Mouse (Mus musculus): ENCODE results near the gene Dab2ip.

Dab2ip gene

DNA sequence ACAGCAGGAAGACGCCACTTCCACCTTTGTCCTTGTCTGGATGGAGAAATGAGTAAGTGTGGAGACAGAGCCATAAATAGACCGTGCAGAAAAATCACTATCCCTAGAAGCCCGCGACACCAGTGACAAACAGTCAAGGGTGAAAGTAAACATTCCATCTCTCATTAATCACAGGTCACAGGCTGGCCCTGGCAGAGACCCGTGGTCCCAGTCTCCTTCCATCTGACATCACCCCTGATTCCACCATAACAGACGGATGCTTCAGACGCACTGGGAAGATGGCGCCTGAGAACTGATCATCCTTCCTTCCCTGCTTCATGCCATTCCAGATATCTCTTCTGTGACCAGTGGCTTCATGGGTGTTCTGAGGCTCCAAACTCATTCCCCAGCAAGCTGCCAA lies 206.3 kb downstream of the Dab2ip start:
- no peak for DNase-seq

- no peak for DNase-seq
These were observed 209.9 kb downstream of the Dab2ip start for GRCm38 (mm10) chr2:35767834-35768537.

DNA sequence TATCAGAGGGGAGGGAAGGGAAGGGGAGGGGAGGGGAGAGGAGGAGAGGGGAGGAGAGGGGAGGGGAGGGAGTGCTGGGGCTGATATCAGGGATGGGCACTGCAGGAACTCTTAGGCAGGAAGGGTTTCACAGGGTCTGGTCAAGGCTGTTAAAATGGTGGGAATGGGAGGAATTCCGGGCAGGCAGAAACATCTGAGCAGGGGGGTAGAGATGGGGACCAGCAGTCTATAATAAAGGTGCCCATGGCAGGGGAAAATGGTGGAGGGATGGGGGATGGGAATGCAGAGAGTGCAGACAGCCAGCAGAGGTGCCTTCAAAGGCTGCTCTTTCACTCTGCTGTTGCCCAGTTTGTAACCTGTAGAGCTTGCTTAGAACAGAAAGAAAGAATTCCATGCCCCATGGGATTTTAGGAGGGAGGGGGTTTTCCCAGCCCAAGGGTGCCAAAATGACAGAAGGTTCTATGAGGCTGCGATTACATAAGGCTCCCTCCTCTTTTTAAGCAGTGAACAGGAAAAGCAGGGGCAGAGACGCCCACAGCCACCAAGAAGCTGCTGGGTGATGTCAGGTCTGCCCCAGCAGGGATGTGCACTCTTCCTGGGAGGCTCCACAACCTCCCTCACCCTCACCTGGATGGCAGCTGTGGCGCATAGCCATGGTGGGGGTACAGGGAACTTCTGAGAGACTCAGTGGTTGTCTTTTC lies 210.6 kb downstream of the Dab2ip start:
- DNase-seq: no peak

GRCm38 (mm10) chr2:35769398-35769797 lies 211.3 kb downstream of the Dab2ip start:
- DNase-seq: no peak

DNA sequence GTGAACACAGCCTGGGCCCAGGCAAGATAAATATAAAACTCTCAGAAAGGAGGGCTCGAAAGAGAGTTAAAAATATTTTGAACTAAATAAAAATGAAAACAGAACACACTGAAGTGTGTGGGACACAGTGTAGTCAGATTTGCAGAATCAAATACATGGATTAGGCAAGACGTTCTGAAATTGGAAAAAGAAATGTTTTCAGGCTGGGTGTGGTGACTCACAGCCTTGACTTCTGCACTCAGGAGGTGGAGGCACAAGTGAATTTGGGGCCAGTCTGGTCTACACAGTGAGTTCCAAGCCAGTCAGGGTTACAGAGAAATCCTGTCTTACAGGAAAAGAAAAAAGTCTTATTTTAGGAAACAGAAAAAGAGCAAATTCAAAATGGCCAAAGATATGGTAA lies 212.5 kb downstream of the Dab2ip start:
- no peak for DNase-seq

DNA sequence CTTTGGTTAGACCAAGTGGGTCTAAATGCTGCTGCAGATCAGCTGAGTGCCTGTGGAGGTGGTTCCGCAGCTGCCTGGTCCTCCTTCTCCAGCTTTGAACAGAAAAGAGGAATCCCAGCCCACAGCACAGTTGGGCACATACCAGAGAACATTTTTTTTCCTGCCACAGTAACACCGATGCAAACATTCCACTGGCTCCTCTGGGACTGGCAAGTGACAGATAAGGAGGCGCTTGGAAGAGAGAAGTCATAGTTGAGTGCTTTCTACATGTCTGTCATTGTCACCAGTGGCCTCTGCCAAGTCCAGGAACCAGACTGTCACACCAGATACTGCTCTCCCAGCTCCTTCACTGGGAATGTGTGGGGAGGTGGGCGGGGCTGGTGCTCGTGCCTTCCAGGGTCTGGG lies 217.6 kb downstream of the Dab2ip start:
- DNase-seq: peak; percentile 3

DNA sequence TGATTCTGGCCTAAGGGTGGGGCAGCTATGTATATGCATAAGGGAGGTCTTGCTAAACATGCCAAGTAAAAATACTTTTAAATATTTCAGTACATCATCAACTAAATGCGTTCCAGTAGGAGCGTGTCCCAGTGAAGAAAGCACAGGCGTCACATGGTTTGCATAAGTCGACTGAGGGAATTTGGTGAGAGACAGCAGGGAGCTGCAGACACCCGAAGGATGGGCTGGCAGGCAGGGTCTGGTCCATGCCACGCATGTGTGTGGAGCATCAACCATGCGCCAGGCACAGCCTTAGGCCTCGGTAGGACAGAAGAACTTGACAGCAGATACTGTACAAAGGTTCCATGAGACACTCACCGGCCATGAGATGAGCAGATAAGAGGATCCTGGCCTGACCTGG lies 218.9 kb downstream of the Dab2ip start:
- DNase-seq: no peak

DNA sequence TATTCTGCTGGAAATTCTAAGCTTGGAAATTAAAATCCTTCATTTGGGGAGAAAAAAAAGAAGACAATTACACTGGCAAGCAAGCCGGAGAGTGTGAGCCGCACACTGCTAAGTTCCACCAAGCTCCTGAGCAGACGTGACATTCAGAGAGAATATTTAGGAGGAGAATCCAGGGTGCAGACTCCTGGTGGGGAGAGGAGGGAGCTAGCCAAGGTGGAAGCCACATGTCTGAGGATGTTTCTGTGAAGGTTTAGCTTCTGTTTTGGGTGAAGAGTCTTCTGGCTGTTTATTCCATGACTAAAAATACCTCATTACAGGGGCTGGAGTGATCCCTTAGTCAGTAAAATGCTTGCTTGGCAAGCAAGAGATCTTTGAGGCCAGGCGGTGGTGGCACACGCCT lies 221.2 kb downstream of the Dab2ip start:
- no peak for DNase-seq

Measured in lung, postnatal 36 days (tissue).